In the genomic region with DNA sequence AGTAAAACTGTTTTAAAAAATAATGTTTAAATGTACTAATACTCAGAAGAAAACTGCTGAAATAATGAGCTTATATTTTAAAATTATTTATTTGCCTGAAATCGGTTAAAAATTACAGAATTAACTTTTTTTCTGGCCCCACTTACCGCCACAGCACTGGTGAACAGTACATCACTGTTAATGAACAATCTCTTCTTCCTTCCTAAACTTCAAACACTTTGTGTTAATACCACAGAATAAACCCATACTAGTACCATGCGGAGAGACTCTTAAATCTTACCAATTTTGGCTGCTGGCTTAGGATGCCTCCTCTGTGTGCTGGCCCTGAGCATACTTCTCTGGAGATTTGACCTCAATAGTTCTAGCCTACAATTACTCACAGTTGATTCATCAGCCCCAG, we compare ENCODE assay signal across 23 mouse cellular contexts. TPM values are rescaled to one million over a fixed set of nuclear protein-coding genes. Genes with fewer than 3 reads are reported as not detected.
A peak's percentile ranks its signal among the peaks of the same experiment; 100 is the strongest.
DNase-seq lines count a peak whose midpoint lies in the region; ATAC-seq lines count a peak whose summit lies in the region.
"Had no signal": no experiment of that assay in that cellular context is flagged by ENCODE, and none has a peak within 500 bp of the region (broad histone marks: within the 10 kb centered on the region; RNA-seq: fewer than 3 reads in every experiment).

No protein-coding gene starts in this region.

- ATAC-seq in kidney, embryonic 14.5 days (ENCODE audit: low FRiP score, low TSS enrichment) = no peak
- ATAC-seq: forebrain, embryonic 14.5 days; forebrain, embryonic 16.5 days had no signal

- WGBS in kidney, embryonic 14.5 days = 89% methylated on average over 3 of the region's 3 CpGs

- no peak overlapping the region for H3K27ac ChIP-seq in kidney, embryonic 14.5 days (ENCODE audit: low read depth, low read length)
- H3K27ac ChIP-seq: embryonic facial prominence, embryonic 13.5 days; embryonic facial prominence, embryonic 15.5 days; forebrain, embryonic 10.5 days; forebrain, embryonic 12.5 days had no signal

- H3K27me3 ChIP-seq in kidney, embryonic 14.5 days (ENCODE audit: control insufficient read depth, insufficient read depth, low read length) = no peaks in the 10 kb centered on the region; the same call in 1 of the 2 replicates

- H3K4me1 ChIP-seq in kidney, embryonic 14.5 days (ENCODE audit: control insufficient read depth, insufficient read depth, low read length) = no peaks in the 10 kb centered on the region
- H3K4me1 ChIP-seq: embryonic facial prominence, embryonic 13.5 days had no signal

- no peak overlapping the region for H3K4me2 ChIP-seq in kidney, embryonic 14.5 days (replicated peaks; ENCODE audit: low read depth, low read length)
- H3K4me2 ChIP-seq: embryonic facial prominence, embryonic 13.5 days; embryonic facial prominence, embryonic 15.5 days; forebrain, embryonic 12.5 days had no signal

- DNase-seq in adrenal gland, adult 2 months = peak; percentile 8
- DNase-seq in adrenal gland, adult 18-20 months (ENCODE audit: low spot score in 2 of 2) = no peak
- peak; percentile 64 for DNase-seq in kidney, adult 9 months
- DNase-seq in 3T3-L1 (ENCODE audit: low read depth, low spot score) = peak; percentile 34
- DNase-seq: adrenal gland, postnatal 10 days; adrenal gland, postnatal 25 days; cerebellum, adult 11 months; cerebellum, adult 18-20 months; cerebellum, adult 8-10 months; cerebellum, adult 9-11 months; cerebellum, postnatal 14 days; cerebellum, postnatal 36 days; embryo, embryonic 11 days had no signal

- H3K4me3 ChIP-seq in kidney, embryonic 14.5 days (ENCODE audit: low read length) = no peak overlapping the region
- H3K4me3 ChIP-seq: embryonic facial prominence, embryonic 13.5 days; embryonic facial prominence, embryonic 15.5 days; erythroblast, embryonic 14.5 days; forebrain, embryonic 10.5 days; forebrain, embryonic 12.5 days had no signal

- H3K9me3 ChIP-seq in kidney, embryonic 14.5 days (ENCODE audit: control insufficient read depth, low read length) = no peaks in the 10 kb centered on the region
- H3K9me3 ChIP-seq: embryonic facial prominence, embryonic 13.5 days; embryonic facial prominence, embryonic 15.5 days; forebrain, embryonic 10.5 days; forebrain, embryonic 12.5 days had no signal

- H3K9ac ChIP-seq in kidney, embryonic 14.5 days (ENCODE audit: low read depth, low read length) = no peak overlapping the region
- H3K9ac ChIP-seq: embryonic facial prominence, embryonic 13.5 days; embryonic facial prominence, embryonic 15.5 days; forebrain, embryonic 12.5 days had no signal

- H3K36me3 ChIP-seq in kidney, embryonic 14.5 days (ENCODE audit: control insufficient read depth, insufficient read depth, low read length) = no peaks in the 10 kb centered on the region
- H3K36me3 ChIP-seq: embryonic facial prominence, embryonic 13.5 days; embryonic facial prominence, embryonic 15.5 days; forebrain, embryonic 10.5 days; forebrain, embryonic 12.5 days had no signal

RNA-seq across cellular contexts. Expression of gene Slc25a21, which starts 4.6 kb away (rescaled TPM):
- total RNA-seq in adrenal gland, adult 2 months (2021) = under 1 TPM; 0.40 to 0.52 TPM
- polyA plus RNA-seq in adrenal gland, adult 2 months (2012; rRNA removed) = 0.04 and 0.07 TPM in 2 replicates
- total RNA-seq in adrenal gland, adult 18-20 months (2021) = under 1 TPM; 0.64 to 0.66 TPM
- polyA plus RNA-seq in kidney, embryonic 14.5 days (2014; fragmentation: Nextera tagmentation; extraction: Ambion mirVana) = 1.5 and 2.8 TPM in 2 replicates
- polyA plus RNA-seq: brain, embryonic 14.5 days; C2C12; forebrain, embryonic 14.5 days; forebrain, embryonic 16.5 days had no signal

RNA-seq across cellular contexts. Expression of gene Prps1l3, which starts 28.3 kb away (rescaled TPM):
- total RNA-seq in adrenal gland, adult 2 months (2021) = 10 to 100 TPM; 33.2 to 39.3 TPM
- polyA plus RNA-seq in adrenal gland, adult 2 months (2012; rRNA removed) = 12.5 and 13.0 TPM in 2 replicates
- 10 to 100 TPM; 29.4 to 37.8 TPM for total RNA-seq in adrenal gland, adult 18-20 months (2021)
- 59.4 and 97.0 TPM in 2 replicates for polyA plus RNA-seq in kidney, embryonic 14.5 days (2014; fragmentation: Nextera tagmentation; extraction: Ambion mirVana)

RNA-seq across cellular contexts. Expression of gene Mipol1, which starts 28.3 kb away (rescaled TPM):
- total RNA-seq in adrenal gland, adult 2 months (2021) = 10 to 100 TPM in 1 of 2 experiments, 1 to 10 TPM in 1; 9.0 to 10.1 TPM
- 1.5 and 1.9 TPM in 2 replicates for polyA plus RNA-seq in adrenal gland, adult 2 months (2012; rRNA removed)
- total RNA-seq in adrenal gland, adult 18-20 months (2021) = 1 to 10 TPM; 8.1 to 8.4 TPM
- polyA plus RNA-seq in kidney, embryonic 14.5 days (2014; fragmentation: Nextera tagmentation; extraction: Ambion mirVana) = 11.3 and 13.2 TPM in 2 replicates

Comparison
In these comparisons a context has a peak if more than half of its experiments do, and no peak if none do; other contexts are left out.
1. DNase-seq: peak in adrenal gland, adult 2 months (single experiment), kidney, adult 9 months (single experiment) and 3T3-L1 (single experiment); none in adrenal gland, adult 18-20 months (0 of 2).